Mouse (Mus musculus): ENCODE measurements around the gene Oprm1. TPM values are rescaled to one million over a fixed set of nuclear protein-coding genes. Genes with fewer than 3 reads are reported as not detected.

Gene Oprm1
- polyA plus RNA-seq, 1 experiment from 2014 or later, result 1.2 TPM

DNA sequence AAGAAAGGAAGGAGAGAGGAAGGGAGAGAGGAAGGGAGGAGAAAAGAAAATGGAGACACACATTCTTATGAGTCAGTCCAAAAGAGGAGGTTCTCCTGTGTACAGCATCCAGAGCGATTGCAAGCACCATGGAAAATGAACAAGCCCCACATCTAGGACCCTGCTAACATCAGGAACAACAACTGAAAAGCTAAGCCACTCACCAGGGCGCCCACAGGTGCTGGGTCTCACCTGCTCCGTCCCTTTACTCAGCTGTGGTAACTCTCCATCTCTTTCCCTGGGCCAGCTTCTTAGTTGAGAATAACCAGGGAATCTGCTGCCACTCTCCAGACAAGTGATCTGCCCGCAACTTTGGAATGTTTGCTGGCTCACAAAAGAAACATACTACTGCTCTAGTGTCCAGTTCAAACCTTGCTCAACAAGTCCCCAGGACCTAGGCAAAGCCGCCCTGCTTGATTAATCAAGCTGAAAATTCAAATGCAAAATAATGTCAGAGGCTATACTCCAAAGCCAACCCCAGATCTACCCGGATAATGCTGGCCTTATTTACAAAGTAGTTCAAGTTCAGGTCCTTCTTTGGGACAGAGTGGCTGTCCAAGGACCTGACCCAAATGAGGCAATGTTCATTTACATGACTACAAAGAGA, 296.4 kb downstream of the Oprm1 start:
- no peak for ATAC-seq (ENCODE audit: low FRiP score, low TSS enrichment)
- 76% methylated on average over 6 of the region's 6 CpGs for WGBS
- Histone ChIP-seq H3K4me3 (replicated peaks; ENCODE audit: low read depth, low read length) (no peak overlapping the region), H3K27ac (replicated peaks; ENCODE audit: low read depth, low read length) (no peak overlapping the region), H3K27me3 (ENCODE audit: control insufficient read depth, insufficient read depth, low read length) (no peaks in the 10 kb centered on the region), H3K9me3 (ENCODE audit: control insufficient read depth, low read length) (no peaks in the 10 kb centered on the region), H3K4me2 (ENCODE audit: low read length) (no peak overlapping the region), H3K36me3 (ENCODE audit: control insufficient read depth, insufficient read depth, low read length) (no peaks in the 10 kb centered on the region), H3K9ac (replicated peaks; ENCODE audit: low read length) (no peak overlapping the region), H3K4me1 (ENCODE audit: control insufficient read depth, insufficient read depth, low read length) (peaks cover 10% of the 10 kb centered on the region; the same call in 1 of the 2 replicates)
- DNase-seq, result no peak

DNA sequence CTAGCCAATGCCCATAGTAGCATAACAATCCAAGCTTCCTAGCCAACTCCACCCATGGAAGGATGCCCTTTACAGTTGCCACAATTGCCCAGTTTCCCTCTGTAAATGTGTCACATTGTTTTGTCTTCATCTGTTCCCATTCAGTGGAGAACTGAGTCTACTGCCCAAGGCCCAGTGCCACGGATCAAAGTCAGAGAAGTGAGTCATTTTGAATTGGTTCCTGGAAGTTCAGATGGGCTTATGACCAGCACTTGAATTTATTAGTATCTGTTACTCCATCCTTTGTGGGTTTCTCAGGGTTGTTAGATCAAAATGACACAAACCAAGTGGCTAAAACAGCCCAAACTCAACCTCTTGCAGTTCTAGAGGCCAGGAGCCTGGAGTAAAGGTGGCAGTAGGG, 299.2 kb downstream of the Oprm1 start:
- Histone ChIP-seq H3K4me3 (replicated peaks; ENCODE audit: low read depth, low read length) (no peak overlapping the region), H3K9me3 (ENCODE audit: control insufficient read depth, low read length) (no peaks in the 10 kb centered on the region), H3K9ac (replicated peaks; ENCODE audit: low read length) (no peak overlapping the region), H3K36me3 (ENCODE audit: control insufficient read depth, insufficient read depth, low read length) (no peaks in the 10 kb centered on the region), H3K4me2 (ENCODE audit: low read length) (no peak overlapping the region), H3K27ac (replicated peaks; ENCODE audit: low read depth, low read length) (no peak overlapping the region), H3K27me3 (ENCODE audit: control insufficient read depth, insufficient read depth, low read length) (no peaks in the 10 kb centered on the region), H3K4me1 (ENCODE audit: control insufficient read depth, insufficient read depth, low read length) (peaks cover 5% of the 10 kb centered on the region; the same call in 1 of the 2 replicates)
- DNase-seq (no peak), ATAC-seq (ENCODE audit: low FRiP score, low TSS enrichment) (no peak)
- WGBS, result 89% methylated on average over 1 of the region's 1 CpGs

DNA sequence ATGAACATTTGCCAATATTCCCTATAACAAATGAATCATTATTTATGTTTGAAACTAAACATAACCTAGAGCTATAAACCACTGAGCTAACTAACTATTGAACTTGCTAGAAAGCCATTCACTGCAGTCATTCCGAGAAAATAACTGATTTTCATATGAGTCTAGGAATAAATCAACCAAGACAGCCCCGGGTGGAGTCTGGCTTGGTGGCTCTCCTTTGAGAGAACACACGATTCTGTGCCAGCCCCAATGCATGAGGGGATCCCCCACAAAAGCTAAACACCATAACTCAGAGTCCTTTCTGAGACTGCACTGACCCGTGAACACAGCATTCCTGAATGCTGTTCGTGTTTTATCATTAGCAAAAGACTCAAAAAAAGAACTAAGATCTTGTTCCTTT, 302.0 kb downstream of the Oprm1 start:
- DNase-seq (no peak), ATAC-seq (ENCODE audit: low FRiP score, low TSS enrichment) (no peak)
- H3K4me2 ChIP-seq (ENCODE audit: low read length), result no peak overlapping the region
- no peaks in the 10 kb centered on the region for H3K9me3 ChIP-seq (ENCODE audit: control insufficient read depth, low read length)
- H3K9ac ChIP-seq (replicated peaks; ENCODE audit: low read length), result no peak overlapping the region
- H3K4me3 ChIP-seq (replicated peaks; ENCODE audit: low read depth, low read length), result no peak overlapping the region
- H3K27ac ChIP-seq (replicated peaks; ENCODE audit: low read depth, low read length), result no peak overlapping the region
- no peaks in the 10 kb centered on the region for H3K36me3 ChIP-seq (ENCODE audit: control insufficient read depth, insufficient read depth, low read length)
- H3K4me1 ChIP-seq (ENCODE audit: control insufficient read depth, insufficient read depth, low read length), result no peaks in the 10 kb centered on the region
- no peaks in the 10 kb centered on the region for H3K27me3 ChIP-seq (ENCODE audit: control insufficient read depth, insufficient read depth, low read length)
- 59% methylated on average over 5 of the region's 5 CpGs for WGBS

DNA sequence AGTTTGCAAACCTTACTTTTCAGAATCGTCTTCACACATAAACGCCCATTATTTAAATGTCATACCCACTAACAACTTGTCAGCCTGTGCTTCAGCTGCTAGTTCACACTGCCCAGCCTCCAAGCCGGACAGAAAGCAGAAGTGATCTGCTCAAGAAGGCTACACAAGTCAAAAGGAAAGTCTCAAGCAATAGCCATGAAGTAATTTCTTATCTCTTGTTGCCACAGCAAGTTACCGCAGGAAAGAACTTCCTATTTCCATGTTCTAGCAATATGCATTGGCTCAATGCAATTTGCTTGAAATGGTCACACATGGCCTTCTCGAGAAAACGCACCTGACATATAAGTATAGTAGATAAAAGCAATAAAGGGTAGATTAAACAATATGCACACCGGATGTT, 304.7 kb downstream of the Oprm1 start:
- DNase-seq (no peak), ATAC-seq (ENCODE audit: low FRiP score, low TSS enrichment) (no peak)
- no peak overlapping the region for H3K4me2 ChIP-seq (ENCODE audit: low read length)
- H3K9ac ChIP-seq (replicated peaks; ENCODE audit: low read length), result no peak overlapping the region
- H3K4me3 ChIP-seq (replicated peaks; ENCODE audit: low read depth, low read length), result no peak overlapping the region
- no peaks in the 10 kb centered on the region for H3K27me3 ChIP-seq (ENCODE audit: control insufficient read depth, insufficient read depth, low read length)
- no peaks in the 10 kb centered on the region for H3K36me3 ChIP-seq (ENCODE audit: control insufficient read depth, insufficient read depth, low read length)
- WGBS, result 93% methylated on average over 7 of the region's 7 CpGs
- no peak overlapping the region for H3K27ac ChIP-seq (replicated peaks; ENCODE audit: low read depth, low read length)
- H3K9me3 ChIP-seq (ENCODE audit: control insufficient read depth, low read length), result no peaks in the 10 kb centered on the region
- H3K4me1 ChIP-seq (ENCODE audit: control insufficient read depth, insufficient read depth, low read length), result no peaks in the 10 kb centered on the region

DNA sequence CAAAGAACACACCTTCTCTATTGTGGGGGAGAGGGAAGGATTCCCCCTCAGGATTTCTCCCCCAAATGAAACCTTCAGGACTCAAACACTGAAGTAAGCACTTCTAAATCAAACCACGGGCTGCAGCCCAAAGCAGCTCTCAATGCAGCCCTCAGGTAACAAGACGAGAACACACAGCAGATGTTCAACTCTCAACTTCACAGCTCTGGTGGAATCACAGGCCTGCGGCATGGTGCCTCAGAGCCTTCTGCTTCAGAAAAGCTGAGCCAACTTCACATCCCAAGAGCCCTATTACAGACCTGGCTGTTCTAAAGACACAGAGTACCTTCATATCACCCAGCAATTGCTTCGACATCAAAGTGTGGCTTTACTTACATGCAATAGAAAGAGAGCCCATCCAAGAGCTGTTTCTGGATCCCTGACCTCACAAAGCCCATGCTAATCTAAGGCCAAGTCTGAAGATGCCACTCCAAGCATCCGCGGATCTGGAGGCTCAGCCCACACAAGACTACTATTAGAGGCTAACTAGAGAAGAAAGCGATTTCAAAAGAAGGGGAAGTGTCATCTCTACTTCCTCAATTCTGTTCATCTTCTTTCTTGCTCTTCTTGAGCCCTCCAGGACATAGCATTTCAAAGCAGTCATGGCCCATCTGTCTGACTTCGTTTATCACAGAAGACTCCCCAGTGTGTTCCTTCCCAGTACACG, 305.6 kb downstream of the Oprm1 start:
- Histone ChIP-seq H3K4me2 (ENCODE audit: low read length) (no peak overlapping the region), H3K36me3 (ENCODE audit: control insufficient read depth, insufficient read depth, low read length) (no peaks in the 10 kb centered on the region), H3K9me3 (ENCODE audit: control insufficient read depth, low read length) (no peaks in the 10 kb centered on the region), H3K9ac (replicated peaks; ENCODE audit: low read length) (no peak overlapping the region), H3K27ac (replicated peaks; ENCODE audit: low read depth, low read length) (no peak overlapping the region), H3K27me3 (ENCODE audit: control insufficient read depth, insufficient read depth, low read length) (no peaks in the 10 kb centered on the region), H3K4me3 (replicated peaks; ENCODE audit: low read depth, low read length) (no peak overlapping the region), H3K4me1 (ENCODE audit: control insufficient read depth, insufficient read depth, low read length) (no peaks in the 10 kb centered on the region)
- DNase-seq (no peak), ATAC-seq (ENCODE audit: low FRiP score, low TSS enrichment) (no peak)
- 88% methylated on average over 9 of the region's 9 CpGs for WGBS

DNA sequence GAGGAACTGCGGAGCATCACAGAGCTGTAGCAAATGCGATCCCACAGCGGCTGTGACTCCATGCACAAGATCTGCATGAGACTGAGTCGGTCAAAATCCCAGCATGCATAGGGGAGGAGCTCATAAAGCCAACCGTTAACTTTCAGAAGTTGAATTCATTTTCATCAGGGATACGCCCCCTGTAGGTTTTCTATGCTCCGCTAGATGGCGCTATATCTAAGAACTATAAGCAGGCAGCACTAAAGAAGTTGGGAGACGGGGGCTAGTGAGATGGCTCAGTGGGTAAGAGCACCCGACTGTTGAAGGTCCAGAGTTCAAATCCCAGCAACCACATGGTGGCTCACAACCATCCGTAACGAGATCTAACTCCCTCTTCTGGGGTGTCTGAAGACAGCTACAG, 310.3 kb downstream of the Oprm1 start:
- Histone ChIP-seq H3K4me2 (ENCODE audit: low read length) (no peak overlapping the region), H3K27me3 (ENCODE audit: control insufficient read depth, insufficient read depth, low read length) (no peaks in the 10 kb centered on the region), H3K9me3 (ENCODE audit: control insufficient read depth, low read length) (no peaks in the 10 kb centered on the region), H3K36me3 (ENCODE audit: control insufficient read depth, insufficient read depth, low read length) (no peaks in the 10 kb centered on the region), H3K4me1 (ENCODE audit: control insufficient read depth, insufficient read depth, low read length) (no peaks in the 10 kb centered on the region), H3K4me3 (replicated peaks; ENCODE audit: low read depth, low read length) (no peak overlapping the region), H3K9ac (replicated peaks; ENCODE audit: low read length) (no peak overlapping the region), H3K27ac (replicated peaks; ENCODE audit: low read depth, low read length) (no peak overlapping the region)
- WGBS, result 76% methylated on average over 12 of the region's 12 CpGs
- no peak for DNase-seq
- no peak for ATAC-seq (ENCODE audit: low FRiP score, low TSS enrichment)

DNA sequence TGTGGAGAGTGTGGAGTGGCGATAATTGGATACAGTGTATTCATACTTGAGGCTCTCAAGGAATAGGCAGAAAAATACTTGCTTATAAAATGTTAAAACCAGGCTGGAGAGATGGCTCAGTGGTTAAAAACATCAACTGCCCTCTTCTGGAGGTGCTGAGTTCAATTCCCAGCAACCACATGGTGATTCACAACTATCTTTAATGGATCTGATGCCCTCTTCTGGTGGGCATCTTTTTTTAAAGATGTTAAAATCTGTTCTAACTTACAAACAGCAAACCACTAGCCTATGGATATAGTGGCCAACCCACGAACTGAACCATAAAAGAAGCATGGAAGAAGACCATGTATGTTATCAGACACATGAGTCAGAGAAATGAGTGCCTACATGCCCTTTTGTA, 310.8 kb downstream of the Oprm1 start:
- no peak overlapping the region for H3K4me2 ChIP-seq (ENCODE audit: low read length)
- no peaks in the 10 kb centered on the region for H3K9me3 ChIP-seq (ENCODE audit: control insufficient read depth, low read length)
- no peaks in the 10 kb centered on the region for H3K27me3 ChIP-seq (ENCODE audit: control insufficient read depth, insufficient read depth, low read length)
- DNase-seq (no peak), ATAC-seq (ENCODE audit: low FRiP score, low TSS enrichment) (no peak)
- no peak overlapping the region for H3K27ac ChIP-seq (replicated peaks; ENCODE audit: low read depth, low read length)
- H3K36me3 ChIP-seq (ENCODE audit: control insufficient read depth, insufficient read depth, low read length), result no peaks in the 10 kb centered on the region
- H3K9ac ChIP-seq (replicated peaks; ENCODE audit: low read length), result no peak overlapping the region
- no peaks in the 10 kb centered on the region for H3K4me1 ChIP-seq (ENCODE audit: control insufficient read depth, insufficient read depth, low read length)
- WGBS, result 94% methylated on average over 2 of the region's 2 CpGs
- no peak overlapping the region for H3K4me3 ChIP-seq (replicated peaks; ENCODE audit: low read depth, low read length)

DNA sequence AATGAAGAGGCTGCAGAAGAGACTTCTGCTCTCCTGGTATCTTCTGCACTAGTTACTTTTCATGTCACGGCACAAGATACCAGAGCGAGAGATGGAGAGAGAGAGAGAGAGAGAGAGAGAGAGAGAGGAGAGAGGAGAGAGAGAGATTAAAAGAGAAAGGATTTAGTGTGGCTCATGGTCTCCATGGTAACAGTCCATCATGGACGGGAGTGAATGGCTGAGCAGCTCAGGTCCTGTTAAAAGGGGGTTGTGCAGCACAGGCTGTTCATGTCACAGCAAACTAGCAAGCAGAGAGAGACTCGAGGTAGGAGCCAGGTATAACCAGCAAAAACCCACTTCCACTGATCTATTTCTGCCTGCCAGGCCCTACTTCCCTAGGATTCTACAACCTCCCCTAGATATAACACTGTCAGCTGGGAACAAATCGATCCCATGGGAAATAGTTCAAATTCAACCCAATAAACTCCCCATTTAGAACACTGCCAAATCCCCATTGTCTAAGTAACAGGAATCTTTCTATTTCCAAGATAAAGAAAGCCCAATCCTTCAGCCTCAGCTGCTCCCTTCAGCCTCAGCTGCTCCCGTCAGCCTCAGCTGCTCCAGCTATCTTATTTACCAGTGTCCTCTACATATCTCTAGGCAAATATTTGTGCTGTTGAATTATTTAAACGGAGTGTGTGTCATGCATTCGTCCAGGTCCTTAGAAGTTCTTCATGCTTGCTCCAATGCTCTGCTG, 312.0 kb downstream of the Oprm1 start:
- Histone ChIP-seq H3K27me3 (ENCODE audit: control insufficient read depth, insufficient read depth, low read length) (no peaks in the 10 kb centered on the region), H3K9me3 (ENCODE audit: control insufficient read depth, low read length) (no peaks in the 10 kb centered on the region), H3K36me3 (ENCODE audit: control insufficient read depth, insufficient read depth, low read length) (no peaks in the 10 kb centered on the region), H3K27ac (replicated peaks; ENCODE audit: low read depth, low read length) (no peak overlapping the region), H3K4me3 (replicated peaks; ENCODE audit: low read depth, low read length) (no peak overlapping the region), H3K4me1 (ENCODE audit: control insufficient read depth, insufficient read depth, low read length) (no peaks in the 10 kb centered on the region), H3K4me2 (ENCODE audit: low read length) (no peak overlapping the region), H3K9ac (replicated peaks; ENCODE audit: low read length) (no peak overlapping the region)
- ATAC-seq (ENCODE audit: low FRiP score, low TSS enrichment) (peak; percentile 70), DNase-seq (peak; percentile 59)
- WGBS, result 35% methylated on average over 8 of the region's 8 CpGs

Measured in midbrain, embryonic 14.5 days (tissue).